Mouse (Mus musculus): Measurements from ENCODE around the gene Cfap65. TPM values are rescaled to one million over a fixed set of nuclear protein-coding genes. Genes with fewer than 3 reads are reported as not detected.

Cfap65 gene
- polyA plus RNA-seq, 1 experiment from 2014 or later: not detected

GRCm38 (mm10) chr1:74893134-74893855 is 42.1 kb downstream of the Cfap65 start, which contains the start of gene Cryba2:
Cryba2 (minus strand) TSS chr1:74893143.
- DNase-seq: no peak
- no peaks in the 10 kb centered on the region for H3K36me3 ChIP-seq
- 7% methylated on average over 25 of the region's 25 CpGs for WGBS (ENCODE audit: insufficient replicate concordance)
- H3K4me3 ChIP-seq (replicated peaks): no peak within 1 kb of the TSS
- no peaks in the 10 kb centered on the region for H3K4me1 ChIP-seq (replicated peaks)
- H3K4me2 ChIP-seq: no peak within 1 kb of the TSS
- peaks cover 94% of the 10 kb centered on the region for H3K27me3 ChIP-seq
- H3K9me3 ChIP-seq (replicated peaks): no peaks in the 10 kb centered on the region
- no peak within 1 kb of the TSS for H3K27ac ChIP-seq
- no peak within 1 kb of the TSS for H3K9ac ChIP-seq
- ATAC-seq (ENCODE audit: low read depth): no peak

- no peak for ATAC-seq (ENCODE audit: low read depth)
- no peaks in the 10 kb centered on the region for H3K9me3 ChIP-seq (replicated peaks)
- H3K4me3 ChIP-seq (replicated peaks): no peak overlapping the region
- H3K4me1 ChIP-seq (replicated peaks): no peaks in the 10 kb centered on the region
- H3K36me3 ChIP-seq: no peaks in the 10 kb centered on the region
- WGBS (ENCODE audit: insufficient replicate concordance): 3% methylated on average over 39 of the region's 39 CpGs
- H3K27me3 ChIP-seq: peaks cover 92% of the 10 kb centered on the region
- DNase-seq: no peak
- H3K9ac ChIP-seq: no peak overlapping the region
- no peak overlapping the region for H3K27ac ChIP-seq
- H3K4me2 ChIP-seq: no peak overlapping the region
Measured at GRCm38 (mm10) chr1:74892351-74893133, 42.9 kb downstream of the Cfap65 start.

GRCm38 (mm10) chr1:74891513-74891912 is 43.9 kb downstream of the Cfap65 start:
- peaks cover 92% of the 10 kb centered on the region for H3K27me3 ChIP-seq
- no peak for ATAC-seq (ENCODE audit: low read depth)
- DNase-seq: no peak
- WGBS (ENCODE audit: insufficient replicate concordance): 0% methylated on average over 8 of the region's 8 CpGs
- H3K27ac ChIP-seq: no peak overlapping the region
- no peaks in the 10 kb centered on the region for H3K9me3 ChIP-seq (replicated peaks)
- H3K4me3 ChIP-seq (replicated peaks): no peak overlapping the region
- no peak overlapping the region for H3K9ac ChIP-seq
- H3K4me2 ChIP-seq: no peak overlapping the region
- no peaks in the 10 kb centered on the region for H3K36me3 ChIP-seq
- no peaks in the 10 kb centered on the region for H3K4me1 ChIP-seq (replicated peaks)

- H3K4me1 ChIP-seq (replicated peaks): no peaks in the 10 kb centered on the region; the same call in 1 of the 2 replicates
- 1% methylated on average over 38 of the region's 43 CpGs for WGBS (ENCODE audit: insufficient replicate concordance)
- H3K9me3 ChIP-seq (replicated peaks): no peaks in the 10 kb centered on the region
- no peak for DNase-seq
- no peak within 1 kb of the TSS for H3K9ac ChIP-seq
- peaks cover 94% of the 10 kb centered on the region for H3K27me3 ChIP-seq
- peak within 1 kb of the TSS; percentile 39 for H3K4me2 ChIP-seq
- ATAC-seq (ENCODE audit: low read depth): no peak
- H3K27ac ChIP-seq: no peak within 1 kb of the TSS
- peak within 1 kb of the TSS; percentile 19 for H3K4me3 ChIP-seq (replicated peaks)
- no peaks in the 10 kb centered on the region for H3K36me3 ChIP-seq
Measured at GRCm38 (mm10) chr1:74885369-74886042, 49.9 kb downstream of the Cfap65 start, which contains the start of gene Fev. Fev (minus strand) TSS chr1:74885419.

- ATAC-seq (ENCODE audit: low read depth): no peak
- no peaks in the 10 kb centered on the region; the same call in 1 of the 2 replicates for H3K4me1 ChIP-seq (replicated peaks)
- H3K36me3 ChIP-seq: no peaks in the 10 kb centered on the region
- H3K4me2 ChIP-seq: peak overlapping the region; percentile 39
- H3K27me3 ChIP-seq: peaks cover 88% of the 10 kb centered on the region
- H3K9ac ChIP-seq: no peak overlapping the region
- 2% methylated on average over 57 of the region's 57 CpGs for WGBS (ENCODE audit: insufficient replicate concordance)
- peak overlapping the region; percentile 19 for H3K4me3 ChIP-seq (replicated peaks)
- no peak overlapping the region for H3K27ac ChIP-seq
- no peak for DNase-seq
- no peaks in the 10 kb centered on the region for H3K9me3 ChIP-seq (replicated peaks)
Measured at GRCm38 (mm10) chr1:74884196-74885141, 50.9 kb downstream of the Cfap65 start.

- WGBS (ENCODE audit: insufficient replicate concordance): 9% methylated on average over 5 of the region's 5 CpGs
- Histone ChIP-seq H3K36me3 (no peaks in the 10 kb centered on the region), H3K4me2 (no peak overlapping the region), H3K4me3 (replicated peaks) (no peak overlapping the region), H3K9ac (no peak overlapping the region), H3K27me3 (peaks cover 93% of the 10 kb centered on the region), H3K27ac (no peak overlapping the region), H3K9me3 (replicated peaks) (no peaks in the 10 kb centered on the region), H3K4me1 (replicated peaks) (no peaks in the 10 kb centered on the region; the same call in 1 of the 2 replicates)
- ATAC-seq (ENCODE audit: low read depth) (no peak), DNase-seq (no peak)
Measured at GRCm38 (mm10) chr1:74883441-74883840, 52.0 kb downstream of the Cfap65 start.

GRCm38 (mm10) chr1:74882828-74883227 is 52.6 kb downstream of the Cfap65 start:
- H3K9ac ChIP-seq: no peak overlapping the region
- H3K4me3 ChIP-seq (replicated peaks): 0 out of 2 replicates have a peak overlapping the region, but pooled peaks have one; percentile 14
- WGBS (ENCODE audit: insufficient replicate concordance): 3% methylated on average over 8 of the region's 8 CpGs
- no peak for DNase-seq
- ATAC-seq (ENCODE audit: low read depth): no peak
- H3K27me3 ChIP-seq: peaks cover 92% of the 10 kb centered on the region
- H3K27ac ChIP-seq: no peak overlapping the region
- no peaks in the 10 kb centered on the region; the same call in 1 of the 2 replicates for H3K4me1 ChIP-seq (replicated peaks)
- H3K4me2 ChIP-seq: no peak overlapping the region
- H3K9me3 ChIP-seq (replicated peaks): no peaks in the 10 kb centered on the region
- no peaks in the 10 kb centered on the region for H3K36me3 ChIP-seq

- no peak overlapping the region for H3K9ac ChIP-seq
- 2% methylated on average over 74 of the region's 74 CpGs for WGBS (ENCODE audit: insufficient replicate concordance)
Measured at GRCm38 (mm10) chr1:74882055-74882734, 53.2 kb downstream of the Cfap65 start.

GRCm38 (mm10) chr1:74880785-74881360 is 54.5 kb downstream of the Cfap65 start:
- H3K4me3 ChIP-seq (replicated peaks): no peak overlapping the region
- H3K36me3 ChIP-seq: no peaks in the 10 kb centered on the region
- ATAC-seq (ENCODE audit: low read depth) (no peak), DNase-seq (peak; percentile 14)
- no peaks in the 10 kb centered on the region; the same call in 1 of the 2 replicates for H3K4me1 ChIP-seq (replicated peaks)
- H3K9ac ChIP-seq: no peak overlapping the region
- H3K9me3 ChIP-seq (replicated peaks): no peaks in the 10 kb centered on the region
- whole genome bisulfite sequencing (ENCODE audit: insufficient replicate concordance): 5% methylated on average over 18 of the region's 18 CpGs
- H3K27ac ChIP-seq: no peak overlapping the region
- no peak overlapping the region for H3K4me2 ChIP-seq
- peaks cover 73% of the 10 kb centered on the region for H3K27me3 ChIP-seq

More at GRCm38 (mm10) chr1:74882055-74882734, 53.2 kb downstream of the Cfap65 start:
- DNase-seq: no peak
- peak overlapping the region; percentile 14; the same call in 1 of the 2 replicates for H3K4me3 ChIP-seq (replicated peaks)
- H3K36me3 ChIP-seq: no peaks in the 10 kb centered on the region
- H3K27me3 ChIP-seq: peaks cover 86% of the 10 kb centered on the region
- H3K9me3 ChIP-seq (replicated peaks): no peaks in the 10 kb centered on the region
- no peak overlapping the region for H3K27ac ChIP-seq
- peak overlapping the region; percentile 41 for H3K4me2 ChIP-seq
- no peaks in the 10 kb centered on the region; the same call in 1 of the 2 replicates for H3K4me1 ChIP-seq (replicated peaks)
- ATAC-seq (ENCODE audit: low read depth): no peak

GRCm38 (mm10) chr1:74877199-74877598 is 58.2 kb downstream of the Cfap65 start:
- DNase-seq: no peak
- WGBS (ENCODE audit: insufficient replicate concordance): 28% methylated on average over 3 of the region's 3 CpGs
- Histone ChIP-seq H3K4me1 (replicated peaks) (no peaks in the 10 kb centered on the region), H3K9me3 (replicated peaks) (no peaks in the 10 kb centered on the region), H3K27me3 (peaks cover 43% of the 10 kb centered on the region), H3K4me3 (replicated peaks) (no peak overlapping the region), H3K36me3 (no peaks in the 10 kb centered on the region), H3K4me2 (no peak overlapping the region), H3K27ac (no peak overlapping the region), H3K9ac (no peak overlapping the region)
- ATAC-seq (ENCODE audit: low read depth): no peak

All from liver, embryonic 13.5 days (tissue).